Mouse (Mus musculus): ENCODE data around the gene Zbp1. TPM values are rescaled to one million over a fixed set of nuclear protein-coding genes. Genes with fewer than 3 reads are reported as not detected.

The Zbp1 gene
- total RNA-seq, 2 experiments from 2014 or later, result 0.12 TPM; not detected in 1

DNA sequence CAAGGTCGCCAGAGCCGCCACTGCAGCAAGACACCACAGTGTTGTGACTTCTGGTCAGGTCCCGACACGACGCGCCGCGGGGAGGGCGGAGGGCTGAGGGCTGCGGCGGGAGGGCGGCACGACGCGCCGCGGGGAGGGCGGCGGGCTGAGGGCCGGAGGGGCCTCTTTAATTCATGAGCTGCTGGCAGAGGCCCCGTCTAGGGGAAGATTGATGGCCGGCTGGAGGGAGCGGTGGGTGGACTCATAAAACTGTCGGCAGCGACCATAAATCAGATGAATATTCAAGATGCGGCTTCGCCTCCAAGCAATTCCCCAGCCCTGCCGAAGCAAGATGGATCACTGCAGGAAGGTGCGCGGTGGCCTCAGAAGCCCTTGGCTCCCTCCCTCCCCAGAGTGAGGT lies 47.3 kb downstream of the Zbp1 start:
- intact Hi-C loops (cut with DNase I), result no loop called here
- peak in 1 of 2 experiments; percentile 65 for DNase-seq (ENCODE audit: extremely low spot score in 1 of 2, low spot score in 2 of 2)

DNA sequence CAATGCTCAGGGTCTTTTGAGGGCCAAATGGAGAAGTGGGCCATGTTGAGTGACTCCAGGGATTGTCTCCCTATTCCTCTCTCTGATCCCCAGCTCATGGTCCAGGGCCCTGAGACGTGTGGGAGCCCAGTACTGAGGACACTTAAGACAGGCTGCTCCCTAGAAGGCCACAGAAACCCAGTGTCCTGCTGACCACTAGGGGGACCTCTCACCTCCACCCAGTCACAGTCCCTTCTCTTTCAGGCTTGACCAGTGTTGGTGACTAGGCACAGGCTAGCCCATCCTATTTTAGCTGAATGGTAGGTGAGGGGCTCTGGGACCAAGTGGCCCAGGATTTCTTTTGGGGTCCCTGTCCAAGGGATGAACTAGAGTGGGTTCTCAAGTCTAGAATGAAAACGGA lies 48.0 kb downstream of the Zbp1 start:
- intact Hi-C loops (cut with DNase I), result no loop called here
- no peak for DNase-seq (ENCODE audit: extremely low spot score in 1 of 2, low spot score in 2 of 2)

DNA sequence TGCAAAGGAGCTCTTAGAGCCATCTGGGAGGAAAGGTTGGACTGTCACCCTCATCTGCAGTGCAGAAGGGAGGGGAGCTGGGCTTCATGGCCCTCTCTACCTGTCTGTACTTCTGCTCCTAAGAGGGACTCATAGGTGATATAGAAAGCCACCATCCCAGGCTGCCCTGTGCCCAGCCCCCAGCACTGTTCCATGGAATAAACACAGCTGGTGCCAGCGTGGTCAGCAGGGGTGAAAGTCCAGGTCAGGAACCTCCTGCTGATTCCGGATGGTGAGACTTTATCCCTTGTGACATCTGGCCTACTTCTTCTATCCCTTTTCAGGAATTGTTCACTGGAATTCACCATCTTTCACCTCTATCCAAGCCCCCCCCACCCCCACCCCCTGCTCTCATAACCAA lies 48.6 kb downstream of the Zbp1 start:
- DNase-seq (ENCODE audit: extremely low spot score in 1 of 2, low spot score in 2 of 2), result no peak
- intact Hi-C loops (cut with DNase I), result no loop called here

DNA sequence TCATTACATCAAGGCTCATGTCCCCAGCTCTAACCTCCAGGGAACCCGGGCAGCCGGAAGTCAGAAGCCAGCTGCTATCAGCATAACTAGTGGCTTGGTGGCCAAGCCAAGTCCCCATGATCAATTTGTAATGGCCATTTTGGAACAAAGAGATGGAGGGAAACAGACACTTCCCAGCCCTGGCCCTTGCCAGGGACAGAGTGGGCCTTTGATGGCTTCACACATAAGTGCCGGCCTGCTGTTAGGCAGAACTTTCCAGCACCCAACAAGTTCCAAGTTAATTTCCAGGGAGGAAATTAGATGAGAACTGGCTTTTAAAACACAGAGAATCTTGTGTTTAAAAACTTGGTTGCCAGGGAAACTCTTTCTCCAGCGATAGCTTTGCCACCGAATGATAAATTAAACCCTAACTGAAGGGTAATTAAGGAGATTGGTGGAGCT lies 50.3 kb downstream of the Zbp1 start:
- peak in 1 of 2 experiments; percentile 14 for DNase-seq (ENCODE audit: extremely low spot score in 1 of 2, low spot score in 2 of 2)
- intact Hi-C loops (cut with DNase I), result no loop called here

DNA sequence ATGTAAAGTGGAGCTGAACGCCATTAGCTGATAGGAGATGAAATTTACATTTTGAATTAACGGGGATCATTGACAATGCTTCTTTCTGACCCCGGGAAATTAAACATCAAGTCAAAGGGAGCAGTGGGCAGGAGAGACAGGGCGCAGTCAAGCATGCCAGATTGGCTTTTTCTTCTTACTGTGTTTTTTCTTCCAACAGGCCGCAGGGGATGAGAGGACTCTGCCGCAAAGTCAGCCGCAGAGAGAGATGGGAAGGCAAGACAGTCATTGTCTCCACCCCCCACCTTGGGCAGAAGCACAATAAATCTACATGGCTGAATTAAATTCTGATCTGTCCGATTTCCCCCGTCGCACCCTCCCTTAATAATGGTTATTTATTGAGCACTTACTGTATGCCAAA lies 53.4 kb downstream of the Zbp1 start:
- DNase-seq (ENCODE audit: extremely low spot score in 1 of 2, low spot score in 2 of 2), result no peak
- intact Hi-C loops (cut with DNase I), result no loop called here

DNA sequence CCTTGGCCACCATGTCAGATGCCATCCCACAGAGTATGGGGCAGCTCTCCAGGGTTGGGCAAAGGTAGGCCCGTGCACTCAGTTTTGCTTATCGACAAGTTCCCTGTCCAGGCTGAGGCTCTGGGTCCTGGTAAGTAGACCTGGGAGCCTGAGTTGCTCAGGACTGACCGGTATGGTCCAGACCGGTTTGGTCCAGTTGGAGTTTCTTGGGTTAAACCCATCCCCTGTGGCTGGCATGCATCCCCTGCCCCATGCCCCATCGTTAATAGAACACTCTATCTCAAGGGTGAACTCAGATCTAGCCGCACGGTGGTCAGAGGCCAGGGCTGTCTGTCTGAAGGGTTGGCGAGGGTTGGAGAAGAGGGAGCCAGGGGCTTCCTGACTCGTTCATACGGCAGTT lies 53.8 kb downstream of the Zbp1 start:
- DNase-seq (ENCODE audit: extremely low spot score in 1 of 2, low spot score in 2 of 2), result no peak
- intact Hi-C loops (cut with DNase I), result no loop called here

DNA sequence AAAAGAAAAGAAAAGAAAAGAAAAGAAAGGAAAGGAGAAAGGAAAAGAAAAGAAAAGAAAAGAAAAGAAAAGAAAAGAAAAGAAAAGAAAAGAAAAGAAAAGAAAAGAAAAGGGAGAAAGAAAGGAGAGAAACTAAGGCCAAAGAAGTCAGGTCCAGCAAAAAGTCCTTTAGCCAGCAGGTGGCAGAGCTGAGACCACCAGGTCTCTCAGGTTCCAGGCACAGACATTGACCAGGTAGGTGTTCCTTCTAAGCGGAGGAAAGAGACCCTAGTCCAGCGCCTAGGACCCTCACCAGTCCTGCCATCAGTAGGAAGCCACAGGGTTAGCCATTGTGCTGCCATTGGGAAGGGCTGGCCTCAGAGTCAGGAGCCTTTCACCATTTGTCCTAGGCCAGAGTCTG lies 54.4 kb downstream of the Zbp1 start:
- no peak for DNase-seq (ENCODE audit: extremely low spot score in 1 of 2, low spot score in 2 of 2)
- intact Hi-C loops (cut with DNase I), result no loop called here

DNA sequence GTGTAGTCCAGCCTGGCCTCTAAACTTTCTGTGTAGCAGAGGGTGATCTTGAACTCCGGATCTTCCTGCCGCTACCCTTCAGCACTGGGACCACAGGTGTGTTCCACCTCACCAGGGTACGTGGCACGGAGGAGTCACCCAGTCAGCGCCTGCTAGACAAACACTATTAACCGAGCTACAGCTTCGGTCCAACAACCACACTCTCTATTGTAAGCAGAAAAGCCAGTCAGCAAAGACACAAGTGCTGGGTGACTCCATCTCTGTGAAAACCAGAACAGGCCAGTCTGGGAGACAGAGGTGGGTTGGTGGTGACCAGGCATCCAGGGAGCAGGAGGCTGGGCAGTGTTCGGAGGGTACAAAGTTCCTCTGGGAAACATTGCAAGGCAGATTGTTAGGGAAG lies 55.3 kb downstream of the Zbp1 start:
- intact Hi-C loops (cut with DNase I), result no loop called here
- DNase-seq (ENCODE audit: extremely low spot score in 1 of 2, low spot score in 2 of 2), result no peak

DNA sequence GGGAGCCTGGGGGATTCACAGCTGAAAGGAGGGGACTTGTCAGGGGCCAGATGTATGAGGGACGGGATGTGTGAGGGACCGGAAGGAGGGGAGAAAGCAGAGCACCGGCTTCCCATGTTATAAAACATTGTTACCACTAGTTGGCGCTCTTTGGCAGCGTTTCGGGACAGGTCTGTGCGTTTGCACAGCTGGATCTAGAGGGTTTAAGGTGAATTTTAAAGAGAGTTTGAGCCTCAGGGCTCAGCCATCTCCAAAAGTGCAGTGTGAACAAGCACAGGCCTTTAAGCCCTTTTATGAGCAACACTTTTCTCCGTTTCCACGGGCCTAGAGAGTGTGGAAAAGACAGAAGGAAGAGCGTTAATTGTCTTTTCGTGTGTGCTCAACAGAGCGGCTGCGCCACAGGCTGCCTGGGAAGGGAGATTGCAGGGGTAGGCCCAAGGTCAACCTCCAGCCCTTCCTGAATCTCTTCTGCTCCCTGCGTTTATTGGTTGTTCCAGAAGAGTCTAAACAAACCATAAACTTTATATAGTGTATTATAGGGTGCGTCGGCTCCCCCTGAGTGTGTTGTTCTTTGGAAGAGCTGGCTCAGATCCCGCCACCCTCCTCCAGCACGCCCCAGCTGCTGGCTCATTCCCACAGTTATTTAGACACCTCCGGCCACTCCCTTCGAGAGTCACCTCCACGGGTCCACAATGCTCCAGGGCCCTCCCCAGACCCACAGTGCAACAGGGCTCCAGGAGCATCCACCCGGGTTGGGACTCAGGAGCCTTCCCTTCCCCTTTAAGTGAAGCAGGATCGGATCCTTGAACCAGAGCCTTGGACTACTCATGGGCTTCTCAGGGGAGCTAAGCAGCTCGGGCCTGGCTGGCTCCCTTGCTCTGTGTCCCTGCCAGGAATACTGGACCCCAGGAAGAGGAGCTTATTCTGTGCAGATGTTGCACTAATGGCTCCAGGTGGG lies 59.1 kb downstream of the Zbp1 start:
- intact Hi-C loops (cut with DNase I), result no loop called here
- DNase-seq (ENCODE audit: extremely low spot score in 1 of 2, low spot score in 2 of 2), result peak; percentile 54 to 67

DNA sequence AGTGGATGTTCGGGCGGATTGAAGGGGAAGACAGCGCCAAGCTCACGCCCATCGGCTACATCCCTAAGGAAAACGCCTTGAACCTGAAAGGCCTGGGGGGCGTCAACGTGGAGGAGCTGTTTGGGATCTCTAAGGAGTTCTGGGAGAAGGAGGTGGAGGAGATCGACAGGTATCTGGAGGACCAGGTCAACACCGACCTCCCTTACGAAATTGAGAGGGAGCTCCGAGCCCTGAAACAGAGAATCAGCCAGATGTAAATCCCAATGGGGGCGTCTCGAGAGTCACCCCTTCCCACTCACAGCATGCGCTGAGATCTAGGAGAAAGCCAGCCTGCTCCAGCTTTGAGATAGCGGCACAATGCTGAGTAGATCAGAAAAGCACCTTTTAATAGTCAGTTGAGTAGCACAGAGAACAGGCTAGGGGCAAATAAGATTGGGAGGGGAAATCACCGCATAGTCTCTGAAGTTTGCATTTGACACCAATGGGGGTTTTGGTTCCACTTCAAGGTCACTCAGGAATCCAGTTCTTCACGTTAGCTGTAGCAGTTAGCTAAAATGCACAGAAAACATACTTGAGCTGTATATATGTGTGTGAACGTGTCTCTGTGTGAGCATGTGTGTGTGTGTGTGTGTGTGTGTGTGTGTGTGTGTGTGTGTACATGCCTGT lies 60.2 kb downstream of the Zbp1 start:
- intact Hi-C loops (cut with DNase I), result no loop called here
- no peak for DNase-seq (ENCODE audit: extremely low spot score in 1 of 2, low spot score in 2 of 2)

DNA sequence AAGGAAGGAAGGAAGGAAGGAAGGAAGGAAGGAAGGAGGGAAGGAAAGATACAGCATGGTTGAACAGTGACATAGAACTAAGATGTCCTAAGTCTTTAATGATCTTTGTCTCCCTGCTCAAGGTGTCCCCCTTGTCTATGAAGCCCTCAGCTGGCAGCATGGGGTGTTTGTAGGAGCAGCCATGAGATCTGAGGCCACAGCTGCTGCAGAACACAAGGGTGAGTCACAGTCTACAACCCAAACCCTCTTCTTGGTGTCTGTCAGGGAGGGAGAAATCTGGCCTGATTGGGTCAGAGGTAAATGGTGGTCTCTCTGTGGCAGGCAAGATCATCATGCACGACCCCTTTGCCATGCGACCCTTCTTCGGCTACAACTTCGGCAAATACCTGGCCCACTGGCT lies 60.9 kb downstream of the Zbp1 start:
- DNase-seq (ENCODE audit: extremely low spot score in 1 of 2, low spot score in 2 of 2), result no peak
- intact Hi-C loops (cut with DNase I), result no loop called here

DNA sequence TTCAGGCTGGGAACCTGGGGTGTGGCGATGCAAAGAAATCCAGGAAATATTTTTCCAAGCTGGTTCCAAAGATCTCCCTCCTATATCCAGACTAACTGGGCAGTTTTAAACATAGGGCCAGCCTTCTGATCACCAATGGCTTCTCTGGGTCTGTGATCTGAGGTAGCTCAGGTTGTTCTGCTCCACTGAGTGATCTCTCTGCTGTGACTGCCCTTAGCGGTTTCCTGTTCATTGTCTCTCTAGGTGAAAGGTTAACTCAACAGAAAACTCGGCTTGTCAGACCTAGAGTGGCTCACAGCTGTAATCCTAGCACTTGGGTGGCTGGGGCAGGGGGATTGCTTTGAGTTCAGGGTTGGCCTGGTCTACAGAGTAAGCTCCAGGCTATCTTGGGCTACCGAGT lies 61.3 kb downstream of the Zbp1 start:
- DNase-seq (ENCODE audit: extremely low spot score in 1 of 2, low spot score in 2 of 2), result no peak
- intact Hi-C loops (cut with DNase I), result no loop called here

DNA sequence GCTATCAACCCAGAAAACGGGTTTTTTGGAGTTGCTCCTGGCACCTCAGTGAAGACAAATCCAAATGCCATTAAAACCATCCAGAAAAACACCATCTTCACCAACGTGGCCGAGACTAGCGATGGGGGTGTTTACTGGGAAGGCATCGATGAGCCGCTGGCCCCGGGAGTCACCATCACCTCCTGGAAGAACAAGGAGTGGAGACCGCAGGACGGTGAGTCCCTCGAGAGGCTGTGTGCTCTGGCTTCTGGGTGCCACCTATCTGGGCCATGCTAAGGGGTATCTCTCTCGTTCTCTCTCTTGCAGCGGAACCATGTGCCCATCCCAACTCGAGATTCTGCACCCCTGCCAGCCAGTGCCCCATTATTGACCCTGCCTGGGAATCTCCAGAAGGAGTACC lies 61.8 kb downstream of the Zbp1 start:
- no peak for DNase-seq (ENCODE audit: extremely low spot score in 1 of 2, low spot score in 2 of 2)
- intact Hi-C loops (cut with DNase I), result no loop called here

Other genes starting within 250 kb of the Zbp1 start
- under 1 TPM; 0.39 to 0.49 TPM for gene Spo11, start 241.2 kb downstream of the Zbp1 start, total RNA-seq (2021)
- 10 to 100 TPM; 66.1 to 77.4 TPM for gene Rae1, start 218.8 kb downstream of the Zbp1 start, total RNA-seq (2021)
- 1 to 10 TPM; 2.7 to 2.8 TPM for gene Rbm38, start 198.4 kb downstream of the Zbp1 start, total RNA-seq (2021)
- not detected for gene Ctcfl, start 99.4 kb downstream of the Zbp1 start, total RNA-seq (2021)
- gene Pck1, start 65.9 kb downstream of the Zbp1 start, total RNA-seq (2021), result not detected
- gene Pmepa1, start 57.6 kb upstream of the Zbp1 start, total RNA-seq (2021), result 10 to 100 TPM; 40.5 to 44.0 TPM